Mouse (Mus musculus) cerebellum, adult 11 months (tissue): ENCODE data around the gene Nfatc2.

ENCODE experiments used
- DNase-seq: peaks from one replicate; pipeline ENCODE4 v3.0.0; 2022

Nfatc2 gene

GRCm38 (mm10) chr2:168480692-168481091 is 120.8 kb downstream of the Nfatc2 start:
- peak; percentile 54 for DNase-seq

GRCm38 (mm10) chr2:168479930-168480329 is 121.5 kb downstream of the Nfatc2 start:
- peak; percentile 81 for DNase-seq

- no peak for DNase-seq
Measured at GRCm38 (mm10) chr2:168478431-168478830, 123.0 kb downstream of the Nfatc2 start.

- DNase-seq = no peak
Measured at GRCm38 (mm10) chr2:168473496-168473895, 128.0 kb downstream of the Nfatc2 start.

GRCm38 (mm10) chr2:168472899-168473298 is 128.6 kb downstream of the Nfatc2 start:
- peak; percentile 59 for DNase-seq

- peak; percentile 42 for DNase-seq
Measured at GRCm38 (mm10) chr2:168469032-168469431, 132.4 kb downstream of the Nfatc2 start.

GRCm38 (mm10) chr2:168467166-168467565 is 134.3 kb downstream of the Nfatc2 start:
- DNase-seq = no peak

GRCm38 (mm10) chr2:168466066-168466465 is 135.4 kb downstream of the Nfatc2 start:
- no peak for DNase-seq

- DNase-seq = no peak
Measured at GRCm38 (mm10) chr2:168465646-168466045, 135.8 kb downstream of the Nfatc2 start.

- no peak for DNase-seq
Measured at GRCm38 (mm10) chr2:168461865-168462264, 139.6 kb downstream of the Nfatc2 start.

- DNase-seq = no peak
Measured at GRCm38 (mm10) chr2:168459627-168460026, 141.8 kb downstream of the Nfatc2 start.

GRCm38 (mm10) chr2:168458583-168458982 is 142.9 kb downstream of the Nfatc2 start:
- DNase-seq = no peak

GRCm38 (mm10) chr2:168451714-168452708 is 149.4 kb downstream of the Nfatc2 start:
- no peak for DNase-seq

GRCm38 (mm10) chr2:168450977-168451376 is 150.5 kb downstream of the Nfatc2 start:
- no peak for DNase-seq

- no peak for DNase-seq
Measured at GRCm38 (mm10) chr2:168448054-168448453, 153.4 kb downstream of the Nfatc2 start.

GRCm38 (mm10) chr2:168447601-168448000 is 153.9 kb downstream of the Nfatc2 start:
- DNase-seq = no peak

GRCm38 (mm10) chr2:168445211-168445810 is 156.1 kb downstream of the Nfatc2 start:
- DNase-seq = peak; percentile 19

GRCm38 (mm10) chr2:168444126-168444525 is 157.3 kb downstream of the Nfatc2 start:
- no peak for DNase-seq

- DNase-seq = no peak
Measured at GRCm38 (mm10) chr2:168441494-168441893, 160.0 kb downstream of the Nfatc2 start.

- DNase-seq = peak; percentile 20
Measured at GRCm38 (mm10) chr2:168440918-168441328, 160.5 kb downstream of the Nfatc2 start.

- no peak for DNase-seq
Measured at GRCm38 (mm10) chr2:168438981-168439452, 162.4 kb downstream of the Nfatc2 start.

- no peak for DNase-seq
Measured at GRCm38 (mm10) chr2:168434187-168434586, 167.3 kb downstream of the Nfatc2 start.

GRCm38 (mm10) chr2:168433392-168433791 is 168.1 kb downstream of the Nfatc2 start:
- no peak for DNase-seq

- no peak for DNase-seq
Measured at GRCm38 (mm10) chr2:168432394-168432793, 169.1 kb downstream of the Nfatc2 start.
